Mouse (Mus musculus) liver, adult 2 months (tissue): ENCODE data around the gene Ugt1a7c. TPM values are rescaled to one million over a fixed set of nuclear protein-coding genes. Genes with fewer than 3 reads are reported as not detected.
"Not testable (repeated sequence)": the region's sequence is repeated elsewhere in the genome, so short reads cannot be mapped to it uniquely, and the experiment has no call there.

Experiments
- DNase-seq: peaks from one replicate; pipeline ENCODE4 v3.0.0-alpha.2; 2011; ENCODE audit warnings: low read depth, low spot score; ENCODE audit errors: extremely low read depth
- H3K27ac ChIP-seq: fragments of 200-500 bp; replicated peaks from 2 replicates; pipeline ENCODE4 v1.5.1; 2012; ENCODE audit warnings: low read depth, mild to moderate bottlenecking, control low read depth, inconsistent platforms, low read length; ENCODE audit not compliant: insufficient read depth
- H3K27me3 ChIP-seq: fragments of 200-500 bp; 2 replicates; pipeline ENCODE4 v1.6.1; 2012; ENCODE audit warnings: mild to moderate bottlenecking, moderate library complexity, low read length, inconsistent platforms; ENCODE audit not compliant: control insufficient read depth, insufficient read depth
- H3K36me3 ChIP-seq: fragments of 200-500 bp; 2 replicates; pipeline ENCODE4 v1.6.1; 2012; ENCODE audit warnings: low read length, inconsistent platforms; ENCODE audit not compliant: control insufficient read depth, insufficient read depth
- H3K4me1 ChIP-seq: fragments of 200-500 bp; 2 replicates; pipeline ENCODE4 v1.6.1; 2011; ENCODE audit warnings: low read length; ENCODE audit not compliant: control insufficient read depth, insufficient read depth
- H3K4me3 ChIP-seq: fragments of 200-500 bp; 2 replicates; pipeline ENCODE4 v1.5.1; 2011; ENCODE audit warnings: low read depth, mild to moderate bottlenecking, control low read depth, low read length, moderate library complexity; ENCODE audit not compliant: insufficient read depth
- H3K79me2 ChIP-seq: fragments of 200-500 bp; 2 replicates; pipeline ENCODE4 v1.6.1; 2012; ENCODE audit warnings: inconsistent platforms, mild to moderate bottlenecking, low read length, moderate library complexity; ENCODE audit not compliant: control insufficient read depth, insufficient read depth
- H3K9ac ChIP-seq: fragments of 200-500 bp; 2 replicates; pipeline ENCODE4 v1.6.1; 2012; ENCODE audit warnings: low read depth, mild to moderate bottlenecking, control low read depth, inconsistent platforms, low read length
- CTCF ChIP-seq: fragments of 200-500 bp; IDR thresholded peaks from 2 replicates; pipeline ENCODE4 v1.5.1; 2011; ENCODE audit warnings: low read depth, low read length, control low read depth
- POLR2A ChIP-seq: fragments of 200-500 bp; IDR thresholded peaks from 2 replicates; pipeline ENCODE4 v1.6.1; 2011; ENCODE audit warnings: low read length, control low read depth; ENCODE audit not compliant: insufficient read depth; ENCODE audit errors: extremely low read depth
- WGBS: fragments of 180-500 bp; shearing (Covaris S2); methylation state at CpG from one replicate; pipeline ENCODE4 v1.1.7; 2018; 5-methylcytosine and 5-hydroxymethylcytosine counted together
- polyA plus RNA-seq: library from polyadenylated mRNA; depleted of rRNA; stranded (reverse); fragments of >200 nt; gene quantifications from 2 replicates; pipeline ENCODE4 v1.2.3, GENCODE M21; 2012
- total RNA-seq: library from RNA; depleted of rRNA; stranded (reverse); fragments of >200 nt; gene quantifications from 2 replicates; pipeline ENCODE4 v1.2.3, GENCODE M21; 2014

Ugt1a7c gene
- total and polyA plus RNA-seq, 2 experiments = 2.0 to 51.1 TPM

DNA sequence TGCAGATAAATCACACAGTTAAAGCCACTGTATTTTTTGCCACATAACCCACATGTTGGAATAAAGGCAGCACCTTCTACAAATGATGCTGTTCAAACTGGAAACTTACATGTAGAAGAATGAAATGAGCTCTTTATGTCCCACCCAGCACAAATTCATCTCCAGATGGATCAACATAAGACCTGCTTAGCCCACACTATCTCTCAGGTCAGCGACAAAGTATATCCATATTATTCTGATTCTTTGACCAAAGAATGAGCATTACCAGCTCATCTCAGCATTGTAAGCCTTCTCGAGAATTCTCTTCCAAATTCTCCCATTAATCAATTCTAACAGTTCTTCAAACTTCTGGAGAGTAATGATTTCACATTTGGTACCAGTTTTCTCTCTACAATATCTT lies 127.4 kb downstream of the Ugt1a7c start:
- 52% methylated on average over 2 of the region's 2 CpGs for WGBS
- H3K27me3 ChIP-seq = no peaks in the 10 kb centered on the region
- H3K4me3 ChIP-seq = no peak overlapping the region
- no peak for DNase-seq
- peaks cover 5% of the 10 kb centered on the region for H3K36me3 ChIP-seq
- H3K27ac ChIP-seq = no peak overlapping the region
- H3K4me1 ChIP-seq = peaks cover 2% of the 10 kb centered on the region; the same call in 1 of the 2 replicates
- TF ChIP-seq CTCF = no peak
- TF ChIP-seq POLR2A = no peak
- no peaks in the 10 kb centered on the region for H3K79me2 ChIP-seq
- H3K9ac ChIP-seq = no peak overlapping the region

GRCm38 (mm10) chr1:88223011-88223515 lies 128.2 kb downstream of the Ugt1a7c start:
- not testable (repeated sequence) for H3K4me1 ChIP-seq, H3K36me3 ChIP-seq, DNase-seq, H3K9ac ChIP-seq, H3K4me3 ChIP-seq, H3K27me3 ChIP-seq, H3K27ac ChIP-seq, H3K79me2 ChIP-seq

GRCm38 (mm10) chr1:88223591-88223990 lies 128.7 kb downstream of the Ugt1a7c start:
- Histone ChIP-seq H3K79me2 (no peaks in the 10 kb centered on the region), H3K27me3 (no peaks in the 10 kb centered on the region), H3K27ac (no peak overlapping the region), H3K9ac (no peak overlapping the region), H3K36me3 (no peaks in the 10 kb centered on the region), H3K4me3 (no peak overlapping the region), H3K4me1 (peaks cover 2% of the 10 kb centered on the region; the same call in 1 of the 2 replicates)
- TF ChIP-seq POLR2A (no peak), CTCF (no peak)
- peak; percentile 72 for DNase-seq
- 45% methylated on average over 1 of the region's 1 CpGs for WGBS

DNA sequence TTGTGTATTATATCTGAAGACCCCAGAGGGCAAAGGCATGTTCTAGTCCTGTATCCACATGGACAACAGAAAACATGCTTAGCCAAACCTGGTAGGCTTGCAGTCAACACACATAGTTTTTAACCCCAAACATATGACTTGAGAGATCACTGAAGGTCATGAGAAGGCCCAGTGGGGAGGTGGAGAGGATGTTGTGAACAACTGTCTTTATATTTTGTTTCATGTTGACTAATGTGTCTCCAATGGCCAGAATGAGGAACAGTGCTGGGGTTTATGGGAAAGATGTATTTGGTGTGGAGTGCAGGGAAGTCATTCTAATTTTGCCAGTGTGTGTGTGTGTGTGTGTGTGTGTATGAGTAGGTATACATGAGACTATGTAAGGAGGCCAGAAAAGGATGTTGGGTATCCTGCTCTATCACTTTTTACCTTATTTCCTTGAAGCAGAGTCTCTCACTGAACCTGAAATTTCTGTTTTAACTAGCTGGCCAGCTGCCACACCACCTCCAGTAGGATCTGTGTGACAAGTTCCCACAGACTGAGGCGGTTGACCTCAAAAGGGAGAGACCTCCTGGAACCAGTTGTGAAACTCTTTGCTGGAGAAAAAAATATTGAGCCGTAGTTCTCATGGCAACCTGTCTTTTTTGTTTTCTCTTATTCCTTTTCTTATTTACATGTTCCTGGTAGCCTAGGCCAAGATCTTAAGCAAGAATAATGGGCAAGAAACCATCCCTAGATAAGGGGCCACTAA lies 129.3 kb downstream of the Ugt1a7c start:
- TF ChIP-seq POLR2A (no peak), CTCF (no peak)
- DNase-seq = peak; percentile 100
- WGBS = 19% methylated on average over 2 of the region's 2 CpGs
- Histone ChIP-seq H3K27ac (no peak overlapping the region), H3K36me3 (no peaks in the 10 kb centered on the region), H3K4me1 (peaks cover 2% of the 10 kb centered on the region; the same call in 1 of the 2 replicates), H3K79me2 (no peaks in the 10 kb centered on the region), H3K27me3 (no peaks in the 10 kb centered on the region), H3K9ac (no peak overlapping the region), H3K4me3 (no peak overlapping the region)

DNA sequence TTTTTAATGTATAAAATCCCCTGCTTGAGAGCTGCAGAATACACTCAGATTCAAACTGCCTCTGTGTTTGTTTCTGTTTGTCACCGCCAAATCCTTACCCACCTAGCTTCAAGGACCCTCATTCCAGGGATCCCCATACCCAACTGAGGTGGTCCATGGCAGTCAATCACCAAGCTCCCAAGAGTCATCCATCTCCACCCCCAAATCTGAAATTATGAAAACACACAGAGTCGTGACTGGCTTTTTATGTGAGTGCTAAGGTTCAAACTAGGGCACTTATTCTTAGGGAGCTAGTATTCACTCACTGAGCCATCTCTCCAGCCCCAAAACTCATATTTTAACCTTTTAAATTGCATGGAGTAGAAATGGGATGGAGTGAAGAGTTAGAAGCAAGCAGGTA lies 130.4 kb downstream of the Ugt1a7c start:
- H3K9ac ChIP-seq = not testable (repeated sequence)

GRCm38 (mm10) chr1:88225741-88226140 lies 130.9 kb downstream of the Ugt1a7c start:
- H3K27me3 ChIP-seq = no peaks in the 10 kb centered on the region
- peaks cover 2% of the 10 kb centered on the region; the same call in 1 of the 2 replicates for H3K4me1 ChIP-seq
- TF ChIP-seq POLR2A (no peak), CTCF (no peak)
- no peak for DNase-seq
- no peaks in the 10 kb centered on the region for H3K36me3 ChIP-seq
- no peak overlapping the region for H3K9ac ChIP-seq
- no peak overlapping the region for H3K4me3 ChIP-seq
- H3K27ac ChIP-seq = no peak overlapping the region
- H3K79me2 ChIP-seq = no peaks in the 10 kb centered on the region

More for the DNA sequence above, 130.4 kb downstream of the Ugt1a7c start:
- not testable (repeated sequence) for H3K79me2 ChIP-seq, H3K36me3 ChIP-seq, H3K27me3 ChIP-seq, H3K4me1 ChIP-seq, DNase-seq, H3K4me3 ChIP-seq
- peak overlapping the region; percentile 13; the same call in 1 of the 2 replicates for H3K27ac ChIP-seq
- WGBS = 19% methylated on average over 2 of the region's 2 CpGs
